Mouse (Mus musculus): ENCODE results near the gene Arhgap27.

DNA sequence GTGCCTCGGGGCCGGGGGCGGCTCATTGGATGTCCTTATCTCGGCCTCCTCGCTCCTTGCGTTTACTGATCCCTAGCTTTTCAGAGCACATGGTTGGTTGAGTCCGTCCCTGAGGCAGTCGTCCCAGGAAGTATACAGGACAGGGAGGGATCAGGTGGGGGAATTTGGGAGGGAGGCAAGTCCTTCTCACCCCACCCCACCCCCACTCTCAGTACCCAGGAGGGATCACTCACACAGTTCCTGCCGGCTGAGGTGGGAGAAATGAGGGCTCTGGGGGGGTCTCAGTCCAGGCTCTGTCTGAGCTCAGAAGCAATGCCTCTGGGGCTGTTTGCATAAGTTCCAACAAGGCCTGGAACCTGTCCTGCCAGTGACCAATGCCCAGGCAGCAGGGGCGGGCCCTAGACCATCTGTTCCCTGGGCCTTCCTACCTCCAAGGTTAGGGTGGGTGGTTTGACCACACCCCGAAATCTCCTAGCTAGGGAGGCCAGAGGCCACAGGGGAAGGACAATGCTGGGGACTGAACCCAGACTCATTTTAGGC, 7.4 kb downstream of the Arhgap27 start:
- no peak for TF ChIP-seq TAL1 (IDR thresholded peaks at IDR 0.05; ENCODE audit: low read length)
- no peak for TF ChIP-seq GATA1 (IDR thresholded peaks at IDR 0.05; ENCODE audit: low read length)

Data from erythroblast, embryonic 14.5 days (primary cell).